Mouse (Mus musculus): ENCODE measurements at regions not wholly inside any gene's neighbourhood (a gene's known extent, or its start where the extent isn't known, plus 50 kb on each side); places are given as distances from the start of the nearest gene placed in this dataset.
A peak's percentile ranks its signal among the peaks of the same experiment; 100 is the strongest.

GRCm38 (mm10) chr8:92212786-92213535 lies 144.5 kb upstream of the Irx5 start:
- no peak for DNase-seq (ENCODE audit: low spot score in 2 of 2)

- DNase-seq (ENCODE audit: low spot score in 2 of 2), result no peak
Measured at GRCm38 (mm10) chr8:92209081-92209480, 148.3 kb upstream of the Irx5 start.

GRCm38 (mm10) chr8:92195635-92196034 lies 161.8 kb upstream of the Irx5 start:
- no peak for DNase-seq (ENCODE audit: low spot score in 2 of 2)

- DNase-seq (ENCODE audit: low spot score in 2 of 2), result no peak
Measured at GRCm38 (mm10) chr8:92194065-92194464, 163.4 kb upstream of the Irx5 start.

GRCm38 (mm10) chr8:92190261-92191025 lies 167.0 kb upstream of the Irx5 start:
- no peak for DNase-seq (ENCODE audit: low spot score in 2 of 2)

- no peak for DNase-seq (ENCODE audit: low spot score in 2 of 2)
Measured at GRCm38 (mm10) chr8:92183331-92183730, 174.1 kb upstream of the Irx5 start.

- no peak for DNase-seq (ENCODE audit: low spot score in 2 of 2)
Measured at GRCm38 (mm10) chr8:92180651-92181050, 176.8 kb upstream of the Irx5 start.

- no peak for DNase-seq (ENCODE audit: low spot score in 2 of 2)
Measured at GRCm38 (mm10) chr8:92179327-92179726, 178.1 kb upstream of the Irx5 start.

- no peak for DNase-seq (ENCODE audit: low spot score in 2 of 2)
Measured at GRCm38 (mm10) chr8:92176101-92176500, 181.3 kb upstream of the Irx5 start.

GRCm38 (mm10) chr8:92174106-92174505 lies 183.3 kb upstream of the Irx5 start:
- DNase-seq (ENCODE audit: low spot score in 2 of 2), result no peak

GRCm38 (mm10) chr8:92171578-92171977 lies 185.8 kb upstream of the Irx5 start:
- DNase-seq (ENCODE audit: low spot score in 2 of 2), result no peak

- no peak for DNase-seq (ENCODE audit: low spot score in 2 of 2)
Measured at GRCm38 (mm10) chr8:92167340-92167783, 190.1 kb upstream of the Irx5 start.

- no peak for DNase-seq (ENCODE audit: low spot score in 2 of 2)
Measured at GRCm38 (mm10) chr8:92165306-92165705, 192.1 kb upstream of the Irx5 start.

- peak in 1 of 2 experiments; percentile 16 for DNase-seq (ENCODE audit: low spot score in 2 of 2)
Measured at GRCm38 (mm10) chr8:92164496-92164895, 192.9 kb upstream of the Irx5 start.

GRCm38 (mm10) chr8:92161002-92161401 lies 196.4 kb upstream of the Irx5 start:
- no peak for DNase-seq (ENCODE audit: low spot score in 2 of 2)

- no peak for DNase-seq (ENCODE audit: low spot score in 2 of 2)
Measured at GRCm38 (mm10) chr8:92158219-92158618, 199.2 kb upstream of the Irx5 start.

- DNase-seq (ENCODE audit: low spot score in 2 of 2), result no peak
Measured at GRCm38 (mm10) chr8:92152478-92152877, 204.9 kb upstream of the Irx5 start.

GRCm38 (mm10) chr8:92147672-92148071 lies 209.8 kb upstream of the Irx5 start:
- DNase-seq (ENCODE audit: low spot score in 2 of 2), result no peak

GRCm38 (mm10) chr8:92137091-92137882 lies 220.1 kb upstream of the Irx5 start:
- DNase-seq (ENCODE audit: low spot score in 2 of 2), result no peak

- DNase-seq (ENCODE audit: low spot score in 2 of 2), result peak in 1 of 2 experiments; percentile 2
Measured at GRCm38 (mm10) chr8:92136413-92136812, 221.0 kb upstream of the Irx5 start.

- no peak for DNase-seq (ENCODE audit: low spot score in 2 of 2)
Measured at GRCm38 (mm10) chr8:92134434-92134833, 223.0 kb upstream of the Irx5 start.
